Mouse (Mus musculus) limb, embryonic 14.5 days (tissue): ENCODE results near the gene Slc38a7. TPM values are rescaled to one million over a fixed set of nuclear protein-coding genes. Genes with fewer than 3 reads are reported as not detected.
"Not testable (repeated sequence)": the region's sequence is repeated elsewhere in the genome, so short reads cannot be mapped to it uniquely, and the experiment has no call there.

ENCODE experiments used
- ATAC-seq: fragments of 200-750 bp; cut with Nextera tagmentation; 2 replicates; pipeline ENCODE4 v1.8.0; 2017; ENCODE audit warnings: low read depth, moderate number of reproducible peaks, moderate TSS enrichment; ENCODE audit not compliant: low FRiP score
- DNase-seq: peaks from one replicate; pipeline ENCODE4 v3.0.0-alpha.2; 2015; ENCODE audit warnings: low spot score
- H3K27ac ChIP-seq: fragments of 300-500 bp; sonication (generic); replicated peaks from 2 replicates; pipeline ENCODE4 v1.5.1; 2014; ENCODE audit warnings: low read depth, mild to moderate bottlenecking, low read length, moderate library complexity, mixed read lengths
- H3K27me3 ChIP-seq: fragments of 300-500 bp; sonication (generic); 2 replicates; pipeline ENCODE4 v1.6.1; 2014; ENCODE audit warnings: low read length, mixed read lengths; ENCODE audit not compliant: control insufficient read depth, insufficient read depth
- H3K36me3 ChIP-seq: fragments of 300-500 bp; sonication (generic); 2 replicates; pipeline ENCODE4 v1.6.1; 2014; ENCODE audit warnings: mild to moderate bottlenecking, low read length, moderate library complexity, mixed read lengths; ENCODE audit not compliant: control insufficient read depth, insufficient read depth
- H3K4me1 ChIP-seq: fragments of 300-500 bp; sonication (generic); 2 replicates; pipeline ENCODE4 v1.6.1; 2014; ENCODE audit warnings: antibody characterized with exemption, low read length, mixed read lengths; ENCODE audit not compliant: control insufficient read depth, insufficient read depth
- H3K4me2 ChIP-seq: fragments of 300-500 bp; sonication (generic); replicated peaks from 2 replicates; pipeline ENCODE4 v1.6.1; 2014; ENCODE audit warnings: low read depth, mild to moderate bottlenecking, low read length, moderate library complexity; ENCODE audit not compliant: severe bottlenecking
- H3K4me3 ChIP-seq: fragments of 300-500 bp; sonication (generic); replicated peaks from 2 replicates; pipeline ENCODE4 v1.5.1; 2014; ENCODE audit warnings: low read length
- H3K9ac ChIP-seq: fragments of 300-500 bp; sonication (generic); 2 replicates; pipeline ENCODE4 v1.6.1; 2014; ENCODE audit warnings: mild to moderate bottlenecking, low read depth, low read length, moderate library complexity; ENCODE audit not compliant: severe bottlenecking
- H3K9me3 ChIP-seq: fragments of 300-500 bp; sonication (generic); 2 replicates; pipeline ENCODE4 v1.6.1; 2016; ENCODE audit warnings: low read length; ENCODE audit not compliant: control insufficient read depth
- POLR2A ChIP-seq: fragments of 200-500 bp; IDR thresholded peaks from 2 replicates; pipeline ENCODE4 v1.8.0; 2012; ENCODE audit warnings: inconsistent platforms, mild to moderate bottlenecking, moderate library complexity, borderline replicate concordance; ENCODE audit not compliant: insufficient read depth, insufficient read length; ENCODE audit errors: extremely low read depth
- WGBS: fragments of 180-500 bp; shearing (Covaris S2); extraction: QIAGEN DNeasy Blood & Tissue Kit; methylation state at CpG from one replicate; pipeline ENCODE4 v1.1.7; 2014; 5-methylcytosine and 5-hydroxymethylcytosine counted together
- polyA plus RNA-seq, 2 experiments: library from polyadenylated mRNA; depleted of rRNA in 1 of 2; stranded (reverse) in 1 of 2; unstranded in 1 of 2; fragments of >200 nt; fragmentation: Nextera tagmentation in 1 of 2; extraction: Ambion mirVana in 1 of 2; gene quantifications; 2 replicates each; pipeline versions ENCODE4 v1.2.1 to v1.2.3; 2012 to 2014

The Slc38a7 gene
- polyA plus RNA-seq, 2 experiments, result 16.1 to 16.8 TPM

- Histone ChIP-seq H3K9me3 (no peaks in the 10 kb centered on the region), H3K36me3 (peaks cover 18% of the 10 kb centered on the region), H3K4me1 (peaks cover 5% of the 10 kb centered on the region), H3K4me2 (no peak overlapping the region), H3K27ac (no peak overlapping the region), H3K4me3 (no peak overlapping the region), H3K27me3 (no peaks in the 10 kb centered on the region), H3K9ac (no peak overlapping the region)
- DNase-seq (no peak), ATAC-seq (no peak)
- 90% methylated on average over 3 of the region's 3 CpGs for WGBS
- no peak for TF ChIP-seq POLR2A
These were observed 53.0 kb downstream of the Slc38a7 start for GRCm38 (mm10) chr8:95800353-95800752.

- no peak for TF ChIP-seq POLR2A
- Histone ChIP-seq H3K4me2 (no peak overlapping the region), H3K36me3 (peaks cover 18% of the 10 kb centered on the region), H3K4me1 (peaks cover under 1% of the 10 kb centered on the region; the same call in 1 of the 2 replicates), H3K9ac (no peak overlapping the region), H3K27me3 (no peaks in the 10 kb centered on the region), H3K27ac (no peak overlapping the region), H3K4me3 (no peak overlapping the region), H3K9me3 (no peaks in the 10 kb centered on the region)
- no peak for ATAC-seq
- DNase-seq, result no peak
- 100% methylated on average over 1 of the region's 1 CpGs for WGBS
These were observed 53.4 kb downstream of the Slc38a7 start for GRCm38 (mm10) chr8:95799891-95800290.

- Histone ChIP-seq H3K27me3 (no peaks in the 10 kb centered on the region), H3K36me3 (peaks cover 18% of the 10 kb centered on the region), H3K9ac (no peak overlapping the region), H3K4me2 (no peak overlapping the region), H3K27ac (no peak overlapping the region), H3K9me3 (no peaks in the 10 kb centered on the region), H3K4me1 (no peaks in the 10 kb centered on the region), H3K4me3 (no peak overlapping the region)
- TF ChIP-seq POLR2A, result no peak
- ATAC-seq, result no peak
- WGBS, result 91% methylated on average over 6 of the region's 6 CpGs
- no peak for DNase-seq
These were observed 54.2 kb downstream of the Slc38a7 start for GRCm38 (mm10) chr8:95799117-95799516.

- not testable (repeated sequence) for H3K9ac ChIP-seq, ATAC-seq, H3K4me2 ChIP-seq, H3K27ac ChIP-seq, H3K9me3 ChIP-seq, H3K4me1 ChIP-seq, DNase-seq, H3K27me3 ChIP-seq, H3K4me3 ChIP-seq
- 91% methylated on average over 5 of the region's 5 CpGs for WGBS
- H3K36me3 ChIP-seq, result 0 out of 2 replicates have a peak, but pooled peaks cover 11% of the 10 kb centered on the region
These were observed 57.8 kb downstream of the Slc38a7 start for GRCm38 (mm10) chr8:95795333-95796061.

Other genes with a start within 250 kb of the Slc38a7 start
- gene Gins3, start 220.1 kb downstream of the Slc38a7 start, polyA plus RNA-seq (2012; rRNA removed), result 8.9 and 11.1 TPM in 2 replicates
- 19.1 and 21.7 TPM in 2 replicates for gene Gins3, start 220.1 kb downstream of the Slc38a7 start, polyA plus RNA-seq (2014; fragmentation: Nextera tagmentation; extraction: Ambion mirVana)
- gene Ndrg4, start 176.6 kb downstream of the Slc38a7 start, polyA plus RNA-seq (2012; rRNA removed), result 35.3 and 36.0 TPM in 2 replicates
- gene Ndrg4, start 176.6 kb downstream of the Slc38a7 start, polyA plus RNA-seq (2014; fragmentation: Nextera tagmentation; extraction: Ambion mirVana), result 20.2 and 22.3 TPM in 2 replicates
- gene Setd6, start 137.7 kb downstream of the Slc38a7 start, polyA plus RNA-seq (2012; rRNA removed), result 11.8 and 21.5 TPM in 2 replicates
- gene Setd6, start 137.7 kb downstream of the Slc38a7 start, polyA plus RNA-seq (2014; fragmentation: Nextera tagmentation; extraction: Ambion mirVana), result 14.7 and 15.6 TPM in 2 replicates
- 110 and 144 TPM in 2 replicates for gene Cnot1, start 46.1 kb downstream of the Slc38a7 start, polyA plus RNA-seq (2012; rRNA removed)
- gene Cnot1, start 46.1 kb downstream of the Slc38a7 start, polyA plus RNA-seq (2014; fragmentation: Nextera tagmentation; extraction: Ambion mirVana), result 84.1 and 95.3 TPM in 2 replicates
- gene Sap18b, start 28.2 kb downstream of the Slc38a7 start, polyA plus RNA-seq (2012; rRNA removed), result 90.9 and 138 TPM in 2 replicates
- gene Sap18b, start 28.2 kb downstream of the Slc38a7 start, polyA plus RNA-seq (2014; fragmentation: Nextera tagmentation; extraction: Ambion mirVana), result 327 and 341 TPM in 2 replicates
- gene Got2, start 35.0 kb upstream of the Slc38a7 start, polyA plus RNA-seq (2012; rRNA removed), result 96.4 and 101 TPM in 2 replicates
- gene Got2, start 35.0 kb upstream of the Slc38a7 start, polyA plus RNA-seq (2014; fragmentation: Nextera tagmentation; extraction: Ambion mirVana), result 60.0 and 60.2 TPM in 2 replicates